Mouse (Mus musculus): ENCODE measurements around the gene Rnf24. TPM values are rescaled to one million over a fixed set of nuclear protein-coding genes. Genes with fewer than 3 reads are reported as not detected.
A peak's percentile ranks its signal among the peaks of the same experiment; 100 is the strongest.

Rnf24 gene
- total RNA-seq, 2 experiments from 2014 or later = 28.8 to 32.3 TPM

DNA sequence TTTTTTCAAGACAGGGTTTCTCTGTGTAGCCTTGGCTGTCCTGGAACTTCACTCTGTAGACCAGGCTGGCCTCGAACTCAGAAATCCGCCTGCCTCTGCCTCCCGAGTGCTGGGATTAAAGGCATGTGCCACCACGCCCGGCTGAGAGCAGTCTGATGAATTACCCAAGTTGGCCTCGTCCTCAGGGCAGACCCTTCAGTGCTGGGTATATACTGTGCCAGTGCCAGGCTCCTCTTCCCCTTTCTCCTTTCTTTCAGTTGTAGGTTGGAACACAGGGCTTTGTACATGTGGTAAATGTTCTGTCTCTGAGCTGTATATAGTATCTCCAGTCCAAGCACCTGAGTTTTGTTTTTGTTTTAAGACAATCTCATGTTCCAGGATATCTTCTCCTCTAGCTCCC lies 88.7 kb downstream of the Rnf24 start:
- no peak for DNase-seq (ENCODE audit: low spot score in 2 of 2)

DNA sequence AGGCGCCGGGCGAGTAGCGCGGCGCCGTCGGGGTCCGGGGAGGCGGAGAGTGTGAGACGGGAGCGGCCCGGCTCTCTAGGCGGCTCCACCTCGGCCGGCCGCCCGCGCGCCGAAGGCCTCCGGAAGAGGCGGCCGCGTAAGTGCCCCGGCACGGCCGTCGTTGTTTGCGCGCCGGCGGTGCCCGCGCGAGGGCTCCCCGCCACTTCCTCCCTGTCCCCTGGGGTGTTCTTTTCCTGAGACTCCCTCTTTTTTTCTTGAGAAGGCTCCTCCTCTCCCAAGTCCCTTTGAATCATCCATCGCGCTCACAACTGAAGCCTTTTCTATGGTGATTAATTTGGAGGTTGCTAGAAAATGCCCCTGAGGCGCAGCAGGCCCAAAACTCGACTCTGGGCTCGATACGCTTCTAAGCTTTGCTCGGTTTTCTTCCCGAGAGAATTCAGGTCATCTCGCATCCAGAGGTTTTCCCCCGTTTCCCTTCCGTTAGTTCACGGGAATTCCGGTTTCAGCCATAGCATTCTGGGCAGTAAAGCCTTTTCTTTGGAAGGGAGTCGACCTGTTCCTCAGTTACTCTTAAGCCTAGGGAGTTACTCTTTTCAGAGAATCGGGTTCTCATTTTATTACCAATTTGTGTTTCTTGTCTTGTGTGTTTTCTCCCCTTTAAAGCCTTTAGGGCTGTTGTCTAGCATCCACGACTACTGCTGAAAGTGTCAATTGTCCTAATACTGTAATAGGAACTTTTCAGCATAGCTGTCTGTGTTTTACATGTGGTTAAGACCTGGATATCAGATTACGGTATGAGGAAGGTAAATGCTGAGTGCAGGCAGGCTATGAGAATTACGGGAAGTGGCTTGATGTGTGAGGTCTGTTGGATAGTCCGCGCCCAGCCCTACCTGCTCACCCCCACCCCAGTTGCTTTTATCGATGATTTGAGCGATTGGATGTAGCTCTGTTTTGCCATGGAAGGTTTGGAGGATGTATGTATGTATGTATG lies 89.7 kb downstream of the Rnf24 start:
- no peak for DNase-seq (ENCODE audit: low spot score in 2 of 2)

DNA sequence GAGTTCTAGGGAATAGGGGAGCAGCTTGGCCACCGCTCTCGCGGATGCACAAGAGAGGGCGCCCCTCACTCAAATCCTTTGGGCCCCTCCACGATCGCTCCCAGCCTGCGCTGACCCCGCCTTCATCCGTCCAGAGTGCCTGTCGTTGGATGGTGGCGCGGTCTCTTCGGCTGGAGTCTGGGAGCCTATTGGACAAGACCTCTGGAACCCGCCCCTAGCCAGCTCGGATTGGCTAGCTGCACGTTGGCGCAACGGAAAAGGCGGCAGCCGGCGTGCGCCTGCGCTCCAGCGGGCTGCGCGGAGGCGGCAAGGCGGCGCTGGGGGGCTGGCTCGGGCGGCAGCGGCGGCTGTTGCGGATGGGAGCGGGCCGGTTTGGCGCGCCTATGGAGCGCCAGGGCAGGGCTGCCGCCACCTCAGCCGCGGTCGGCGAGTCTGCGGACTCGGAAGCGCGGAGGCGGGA lies 90.4 kb downstream of the Rnf24 start, which contains the start of gene Pank2:
Pank2 (plus strand) TSS at position 283 of the 460 bp plus-strand sequence.
- peak; percentile 98 to 99 for DNase-seq (ENCODE audit: low spot score in 2 of 2)

DNA sequence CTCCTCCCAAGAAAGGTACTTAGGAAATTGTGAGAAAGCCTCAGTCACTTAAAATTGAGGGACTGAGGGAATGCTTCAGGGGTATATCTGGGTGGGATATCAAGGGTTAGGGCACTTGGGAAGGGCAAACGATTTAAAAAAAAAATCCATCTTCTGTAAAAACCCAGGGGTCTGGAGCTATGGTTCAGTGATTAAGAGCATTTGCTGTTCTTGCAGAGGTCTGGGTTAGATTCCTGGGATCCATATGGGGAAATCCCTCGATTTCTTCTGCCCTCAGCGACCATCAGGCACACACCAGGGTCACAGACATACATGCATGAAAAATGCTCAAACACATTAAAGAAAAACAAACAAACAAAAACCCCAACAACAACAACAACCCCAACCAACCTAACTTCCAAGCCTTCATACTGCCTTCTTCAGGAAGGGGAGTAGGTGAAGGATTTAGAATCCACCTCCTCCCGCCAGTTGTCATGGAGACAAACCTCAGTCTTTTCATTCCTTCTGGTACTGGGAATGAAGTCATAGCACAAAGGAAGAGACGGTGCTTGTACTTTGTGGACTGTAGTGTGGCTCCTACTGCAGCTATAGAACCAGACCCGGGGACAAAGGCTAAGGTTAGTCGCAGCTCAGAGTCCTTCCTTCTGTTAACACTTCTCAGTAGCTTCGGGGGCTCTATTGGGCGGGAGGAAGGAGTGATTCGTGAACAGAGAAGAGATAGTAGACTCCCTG lies 91.0 kb downstream of the Rnf24 start:
- DNase-seq (ENCODE audit: low spot score in 2 of 2) = no peak

DNA sequence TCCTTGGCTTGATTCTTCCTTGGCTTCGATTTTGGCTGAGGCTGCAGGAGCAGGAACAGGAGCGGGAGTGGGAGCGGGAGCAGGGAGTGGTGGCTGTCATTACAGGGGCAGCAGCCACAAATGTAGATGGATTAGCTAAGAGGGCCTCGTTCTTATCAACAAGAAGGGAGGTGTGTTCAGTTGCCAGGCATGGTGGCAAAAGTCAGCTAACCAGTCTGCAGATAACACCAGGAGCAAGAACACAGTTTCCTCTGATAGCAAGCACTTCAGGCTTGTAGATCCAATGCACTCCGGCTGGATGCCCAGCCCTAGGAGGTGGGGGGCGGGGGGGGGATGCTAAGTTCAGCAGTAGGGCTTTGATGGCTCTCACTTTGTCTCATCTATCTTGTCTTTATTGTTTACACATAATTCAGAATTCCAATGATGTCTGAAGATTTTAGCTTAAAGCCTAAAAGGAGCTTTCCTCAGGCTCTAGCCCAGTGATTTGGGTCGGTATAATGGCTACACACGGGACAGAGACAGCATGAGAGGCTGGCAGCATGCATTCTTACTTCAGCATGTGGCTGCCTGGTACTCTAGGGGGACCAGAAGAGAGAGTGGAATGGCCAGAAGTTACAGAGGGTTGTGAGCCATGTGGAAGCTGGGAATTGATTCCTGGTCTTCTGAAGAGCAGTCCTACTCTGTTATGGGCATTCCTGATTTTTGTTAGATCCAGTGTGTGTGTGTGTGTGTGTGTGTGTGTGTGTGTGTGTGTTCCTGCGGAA lies 92.0 kb downstream of the Rnf24 start:
- DNase-seq (ENCODE audit: low spot score in 2 of 2) = no peak

DNA sequence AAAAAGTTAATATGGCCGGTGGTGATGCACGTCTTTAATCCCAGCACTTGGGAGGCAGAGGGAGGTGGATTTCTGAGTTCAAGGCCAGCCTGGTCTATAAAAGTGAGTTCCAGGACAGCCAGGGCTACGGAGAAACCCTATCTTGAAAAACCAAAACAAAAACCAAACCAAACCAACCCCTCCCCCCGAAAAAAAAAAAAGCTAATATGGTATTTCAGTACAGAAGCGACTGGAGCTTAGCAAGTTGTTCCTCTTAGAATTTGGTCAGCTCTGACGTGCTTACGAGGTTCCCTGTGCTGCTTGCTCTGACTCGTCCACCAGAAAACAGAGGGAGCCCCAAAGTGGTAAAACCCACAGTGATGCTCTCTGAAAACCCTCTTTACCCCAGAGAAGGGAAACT lies 94.0 kb downstream of the Rnf24 start:
- no peak for DNase-seq (ENCODE audit: low spot score in 2 of 2)

DNA sequence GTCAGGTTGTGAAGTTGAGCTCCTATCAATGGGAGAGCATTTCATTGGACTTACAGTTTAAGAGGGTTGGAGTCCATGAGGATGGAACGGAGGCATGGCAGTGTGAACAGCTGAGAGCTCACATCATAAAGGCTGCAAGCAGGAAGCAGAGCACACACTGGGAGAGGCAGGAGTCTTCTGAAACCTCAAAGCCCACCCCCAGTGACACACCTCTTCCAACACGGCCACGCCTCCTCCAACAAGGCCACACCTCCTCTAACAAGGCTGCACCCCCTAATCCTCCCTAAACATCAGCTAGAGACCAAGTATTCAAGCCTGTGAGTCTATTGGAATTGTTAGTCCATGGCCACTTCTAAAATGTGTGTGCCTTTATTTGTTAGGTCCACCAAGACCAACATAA lies 97.0 kb downstream of the Rnf24 start:
- no peak for DNase-seq (ENCODE audit: low spot score in 2 of 2)

DNA sequence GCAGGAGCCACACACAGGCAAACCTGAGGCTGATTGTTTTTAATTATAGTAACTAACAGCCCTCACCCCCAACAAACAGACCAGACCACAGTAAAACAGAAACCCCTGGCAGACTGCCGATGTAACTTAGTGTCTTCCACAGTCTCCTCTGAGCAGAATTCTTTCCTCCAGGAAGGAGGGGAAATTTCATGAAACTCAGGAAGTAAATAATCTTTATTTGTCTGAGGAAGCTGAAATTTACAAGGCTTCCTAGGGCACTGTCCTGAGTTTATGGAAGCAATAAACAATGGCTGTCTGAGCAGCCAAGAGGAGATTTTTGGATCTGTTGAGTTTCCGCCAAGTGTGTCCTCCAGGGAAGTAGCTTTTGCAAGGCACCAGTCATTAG lies 98.4 kb downstream of the Rnf24 start:
- DNase-seq (ENCODE audit: low spot score in 2 of 2) = no peak

DNA sequence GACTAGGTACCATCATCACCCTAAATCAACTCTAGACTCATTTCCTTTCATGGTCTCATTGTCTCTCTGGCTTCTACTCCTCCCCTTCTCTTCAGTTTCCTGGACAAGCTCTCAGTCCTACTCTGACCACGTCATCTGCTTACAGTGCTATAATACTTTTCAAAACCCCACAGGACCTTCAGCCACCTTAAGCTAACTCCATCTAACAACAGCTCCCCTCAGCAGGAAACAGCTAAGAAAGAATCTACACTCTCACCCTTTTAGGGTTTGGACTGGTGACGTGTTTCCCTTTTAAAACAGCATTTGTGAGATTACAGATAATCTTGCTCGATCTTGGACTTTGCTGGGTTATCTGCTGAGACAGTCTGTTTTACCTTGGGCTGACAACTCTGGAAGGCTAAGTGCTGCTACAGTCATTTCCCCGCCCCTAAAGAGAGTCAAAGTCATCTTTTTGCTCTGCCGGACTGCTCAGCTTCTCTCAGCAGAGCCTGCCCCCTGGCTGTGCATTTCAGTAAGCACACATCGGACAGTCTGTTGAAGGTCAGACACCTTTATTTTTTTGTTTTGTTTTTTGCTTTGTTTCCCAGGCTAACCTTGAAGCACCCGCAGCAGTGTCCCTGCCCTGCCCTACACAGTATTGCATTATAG lies 98.9 kb downstream of the Rnf24 start:
- DNase-seq (ENCODE audit: low spot score in 2 of 2) = peak in 1 of 2 experiments; percentile 30

Small RNA genes within 50 kb of the gene (microRNA-seq; reads per million reads assigned to microRNA genes)
- 15.0 to 38.4 reads per million in 2 experiments for gene Mir103-2

Other genes starting within 250 kb of the Rnf24 start
- 1 to 10 TPM; 6.1 to 8.3 TPM for gene Hspa12b, start 225.6 kb downstream of the Rnf24 start, total RNA-seq (2021)
- gene Gm11037, start 219.4 kb downstream of the Rnf24 start, total RNA-seq (2021) = not detected
- gene 1700037H04Rik, start 192.8 kb downstream of the Rnf24 start, total RNA-seq (2021) = 10 to 100 TPM; 57.7 to 60.0 TPM
- gene Cenpb, start 172.8 kb downstream of the Rnf24 start, total RNA-seq (2021) = 10 to 100 TPM; 70.4 to 73.5 TPM
- 10 to 100 TPM; 15.5 to 15.9 TPM for gene Cdc25b, start 165.9 kb downstream of the Rnf24 start, total RNA-seq (2021)
- gene Spef1, start 165.6 kb downstream of the Rnf24 start, total RNA-seq (2021) = 1 to 10 TPM; 7.2 to 9.0 TPM
- gene Ap5s1, start 145.8 kb downstream of the Rnf24 start, total RNA-seq (2021) = 10 to 100 TPM; 22.1 to 24.4 TPM
- 1 to 10 TPM; 7.6 to 9.4 TPM for gene Mavs, start 118.8 kb downstream of the Rnf24 start, total RNA-seq (2021)
- gene Pank2, start 90.4 kb downstream of the Rnf24 start, total RNA-seq (2021) = 10 to 100 TPM; 51.1 to 60.1 TPM
- 10 to 100 TPM; 77.1 to 86.9 TPM for gene Smox, start 138.6 kb upstream of the Rnf24 start, total RNA-seq (2021)
- 100 to 1,000 TPM in 1 of 2 experiments, 10 to 100 TPM in 1; 89.7 to 102 TPM for gene Adra1d, start 209.4 kb upstream of the Rnf24 start, total RNA-seq (2021)